Mouse (Mus musculus) liver, adult 2 months (tissue): ENCODE measurements around the gene Zfp747.

Experiments used
- CTCF ChIP-seq: fragments of 200-500 bp; IDR thresholded peaks from 2 replicates; pipeline ENCODE4 v1.5.1; 2011; ENCODE audit warnings: low read depth, low read length, control low read depth
- POLR2A ChIP-seq: fragments of 200-500 bp; IDR thresholded peaks from 2 replicates; pipeline ENCODE4 v1.6.1; 2011; ENCODE audit warnings: low read length, control low read depth; ENCODE audit not compliant: insufficient read depth; ENCODE audit errors: extremely low read depth

DNA sequence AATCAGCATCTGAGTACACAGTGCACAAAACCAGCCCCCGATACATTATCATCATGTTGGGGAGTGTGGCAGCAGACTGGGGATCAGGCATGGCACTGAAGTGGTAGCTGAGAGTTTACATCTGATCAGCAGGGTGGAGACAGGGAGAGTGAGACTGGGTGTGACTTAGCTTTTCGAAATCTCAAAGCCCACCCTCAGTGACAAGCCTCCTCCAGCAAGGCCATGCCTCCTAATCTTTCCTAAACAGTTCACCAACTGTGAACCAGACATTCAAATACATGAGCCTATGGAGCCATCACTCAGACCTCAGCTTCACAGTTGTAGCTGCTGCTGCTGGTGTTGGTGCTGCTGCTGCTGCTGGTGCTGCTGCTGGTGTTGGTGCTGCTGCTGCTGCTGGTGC is 35.6 kb upstream of the Zfp747 start:
- no peak for TF ChIP-seq POLR2A
- TF ChIP-seq CTCF = no peak
